Mouse (Mus musculus): ENCODE results near the gene Agps.

DNA sequence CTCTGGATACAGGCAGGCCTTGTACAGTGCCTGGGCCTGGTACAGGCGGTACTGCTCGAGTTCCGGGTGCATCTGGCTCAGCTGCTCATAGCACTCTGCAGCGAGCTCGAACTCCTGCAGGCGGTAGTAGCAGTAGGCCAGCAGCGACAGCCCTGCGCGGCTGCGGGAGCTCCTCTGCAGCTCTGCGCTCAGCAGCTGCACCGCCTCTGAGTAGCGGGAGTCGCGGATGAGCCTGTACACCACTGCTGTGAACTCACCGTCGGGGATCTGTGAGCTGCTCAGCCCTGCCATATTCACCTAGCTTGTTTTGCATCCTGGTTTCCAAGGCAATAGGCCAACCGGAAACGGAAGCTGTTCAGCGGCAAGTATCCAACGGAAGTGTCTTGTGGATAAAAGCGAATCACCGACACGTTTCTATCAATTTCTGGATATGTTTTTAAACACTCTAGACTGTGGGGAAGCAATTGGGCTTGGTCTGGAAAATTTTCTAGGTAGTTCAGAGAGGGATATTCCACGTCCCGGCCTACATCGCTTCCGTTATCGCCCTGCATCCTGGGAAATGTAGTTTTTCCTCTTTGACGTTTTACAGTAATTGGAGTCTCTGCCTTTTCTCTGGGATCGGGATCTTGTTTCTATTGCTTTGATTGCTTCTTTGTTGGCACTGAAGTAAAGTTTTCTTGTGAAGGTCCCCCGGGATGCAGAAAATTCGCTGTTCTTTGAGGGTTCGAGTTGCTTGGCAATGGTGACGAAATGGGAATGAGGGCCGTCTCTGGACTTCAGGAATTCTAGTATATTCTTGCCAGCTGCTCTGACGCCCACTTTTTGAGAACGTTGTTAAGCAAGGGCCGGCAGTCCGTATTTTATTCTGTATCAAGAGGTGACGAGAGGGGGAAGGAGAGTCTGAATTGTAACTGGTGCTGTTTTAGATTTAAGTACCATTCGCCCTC lies 106.4 kb downstream of the Agps start, which contains the start of gene Ttc30b:
- TF ChIP-seq CTCF (IDR thresholded peaks at IDR 0.05): no peak
- peak; percentile 85 for TF ChIP-seq EP300 (IDR thresholded peaks at IDR 0.05)
